Mouse (Mus musculus) kidney, postnatal 14 days (tissue): Measurements from ENCODE around the gene Rad9b.

Source experiments
- DNase-seq: peaks from one replicate; pipeline ENCODE4 v3.0.0; 2022; ENCODE audit warnings: mixed read lengths

Rad9b gene

GRCm38 (mm10) chr5:122311692-122312091, 42.3 kb downstream of the Rad9b start:
- no peak for DNase-seq

GRCm38 (mm10) chr5:122310699-122311098, 43.3 kb downstream of the Rad9b start:
- no peak for DNase-seq

GRCm38 (mm10) chr5:122306536-122306935, 47.5 kb downstream of the Rad9b start:
- DNase-seq: no peak

GRCm38 (mm10) chr5:122305472-122305871, 48.6 kb downstream of the Rad9b start:
- DNase-seq: peak; percentile 59

GRCm38 (mm10) chr5:122304541-122304940, 49.5 kb downstream of the Rad9b start:
- DNase-seq: no peak

GRCm38 (mm10) chr5:122303937-122304336, 50.1 kb downstream of the Rad9b start:
- no peak for DNase-seq

GRCm38 (mm10) chr5:122302810-122303745, 51.0 kb downstream of the Rad9b start:
- no peak for DNase-seq

GRCm38 (mm10) chr5:122300071-122300518, 53.9 kb downstream of the Rad9b start:
- DNase-seq: no peak

GRCm38 (mm10) chr5:122295113-122295935, 58.7 kb downstream of the Rad9b start:
- DNase-seq: no peak

GRCm38 (mm10) chr5:122294219-122294735, 59.8 kb downstream of the Rad9b start:
- no peak for DNase-seq

- no peak for DNase-seq
Observed at GRCm38 (mm10) chr5:122293131-122293530, 60.9 kb downstream of the Rad9b start.

- no peak for DNase-seq
Observed at GRCm38 (mm10) chr5:122291553-122292339, 62.3 kb downstream of the Rad9b start.

GRCm38 (mm10) chr5:122291149-122291548, 62.9 kb downstream of the Rad9b start:
- no peak for DNase-seq

GRCm38 (mm10) chr5:122288147-122288811, 65.8 kb downstream of the Rad9b start:
- no peak for DNase-seq

GRCm38 (mm10) chr5:122287026-122287425, 67.0 kb downstream of the Rad9b start:
- DNase-seq: no peak

- DNase-seq: no peak
Observed at GRCm38 (mm10) chr5:122286191-122286590, 67.8 kb downstream of the Rad9b start.

- DNase-seq: no peak
Observed at GRCm38 (mm10) chr5:122285767-122286150, 68.3 kb downstream of the Rad9b start.

GRCm38 (mm10) chr5:122285029-122285766, 68.8 kb downstream of the Rad9b start:
- DNase-seq: peak; percentile 66

GRCm38 (mm10) chr5:122284183-122285028, 69.6 kb downstream of the Rad9b start, which contains the start of gene Pptc7:
Pptc7 (plus strand) TSS chr5:122284365.
- peak; percentile 95 for DNase-seq

GRCm38 (mm10) chr5:122283828-122284182, 70.2 kb downstream of the Rad9b start:
- no peak for DNase-seq
